Mouse (Mus musculus) testis, adult 2 months (tissue): ENCODE results near the gene Rprm.

Experiments
- CTCF ChIP-seq: fragments of 200-500 bp; IDR thresholded peaks from 2 replicates; pipeline ENCODE4 v1.5.1; 2012; ENCODE audit warnings: low read depth, mild to moderate bottlenecking, inconsistent platforms, low read length, moderate library complexity; ENCODE audit not compliant: control insufficient read depth, insufficient read depth, insufficient replicate concordance
- POLR2A ChIP-seq: fragments of 200-500 bp; IDR thresholded peaks from 2 replicates; pipeline ENCODE4 v1.6.1; 2012; ENCODE audit warnings: low read depth, mild to moderate bottlenecking, inconsistent platforms, low read length, moderate library complexity; ENCODE audit not compliant: control insufficient read depth

DNA sequence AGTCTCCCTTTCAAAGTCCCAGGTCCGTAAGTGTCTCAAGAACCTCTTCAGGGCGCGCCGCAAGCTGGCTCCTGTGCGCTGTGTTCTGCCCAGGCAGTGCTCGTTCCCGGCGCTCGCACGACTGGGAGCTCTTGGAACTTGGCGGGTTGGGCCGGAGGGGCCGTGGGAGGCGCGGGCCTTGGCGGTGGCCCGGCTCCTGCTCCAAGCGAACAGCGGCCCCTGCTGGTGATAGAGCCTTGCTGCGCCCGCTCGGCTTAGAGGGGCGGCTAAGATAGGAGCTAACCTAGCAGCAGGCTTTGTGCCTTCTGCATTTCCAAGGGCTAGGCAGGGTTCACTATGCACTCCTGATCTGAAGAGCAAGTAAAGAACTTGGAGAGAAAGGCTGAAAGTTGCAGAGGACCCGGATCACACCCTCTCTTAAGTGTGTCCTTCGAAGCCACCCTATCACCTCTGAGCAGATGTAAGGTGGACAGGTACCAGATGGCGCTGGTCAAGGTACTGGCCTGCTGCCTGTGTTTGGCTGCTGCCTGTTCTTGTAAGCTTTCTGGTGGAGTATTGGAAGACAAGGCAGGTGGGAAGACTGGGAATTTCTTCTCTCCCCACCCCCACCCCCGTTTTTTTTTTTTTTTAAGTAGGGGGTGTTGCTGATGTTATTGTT, at the start of gene Rprm:
- TF ChIP-seq CTCF (peak; percentile 72), POLR2A (no peak)
